ENCODE assay signal across 8 mouse cellular contexts in genomic region chr3:87616354-87616753, GRCm38 (mm10). TPM values are rescaled to one million over a fixed set of nuclear protein-coding genes. Genes with fewer than 3 reads are reported as not detected.
DNase-seq lines count a peak whose midpoint lies in the region; ATAC-seq and TF ChIP-seq lines count a peak whose summit lies in the region.

No protein-coding gene starts in this region.

- no peak overlapping the region for H3K27ac ChIP-seq in neural tube, embryonic 12.5 days
- peak overlapping the region; percentile 94 for H3K27ac ChIP-seq in lung, embryonic 16.5 days (ENCODE audit: low read length)
- H3K27ac ChIP-seq in stomach, postnatal 0 days (replicated peaks) = peak overlapping the region; percentile 95; the same call in 1 of the 2 replicates

- peaks cover 31% of the 10 kb centered on the region for H3K4me1 ChIP-seq in neural tube, embryonic 12.5 days
- H3K4me1 ChIP-seq in lung, embryonic 16.5 days (replicated peaks; ENCODE audit: control insufficient read depth, insufficient read depth, low read length) = peaks cover 19% of the 10 kb centered on the region
- H3K4me1 ChIP-seq in stomach, postnatal 0 days (replicated peaks; ENCODE audit: control insufficient read depth, insufficient read depth) = peaks cover 4% of the 10 kb centered on the region; the same call in 1 of the 2 replicates

- no peak for TF ChIP-seq CTCF in stomach, postnatal 0 days (IDR thresholded peaks at IDR 0.05; ENCODE audit: low read depth)

- WGBS in neural tube, embryonic 12.5 days = 60% methylated on average over 4 of the region's 4 CpGs
- WGBS in lung, embryonic 16.5 days = 46% methylated on average over 4 of the region's 4 CpGs
- WGBS in stomach, postnatal 0 days = 56% methylated on average over 4 of the region's 4 CpGs

- H3K36me3 ChIP-seq in neural tube, embryonic 12.5 days = no peaks in the 10 kb centered on the region
- no peaks in the 10 kb centered on the region for H3K36me3 ChIP-seq in lung, embryonic 16.5 days (ENCODE audit: control insufficient read depth, insufficient read depth, low read length)
- no peaks in the 10 kb centered on the region for H3K36me3 ChIP-seq in stomach, postnatal 0 days (ENCODE audit: control insufficient read depth, insufficient read depth, low read length)

- ATAC-seq in neural tube, embryonic 12.5 days (ENCODE audit: low FRiP score, low read depth) = 0 out of 2 replicates have a peak, but pooled peaks have one; percentile 41
- ATAC-seq in lung, embryonic 16.5 days (ENCODE audit: low read depth) = no peak
- no peak for ATAC-seq in stomach, postnatal 0 days (ENCODE audit: low FRiP score, low TSS enrichment)

- no peak overlapping the region for H3K4me3 ChIP-seq in neural tube, embryonic 12.5 days
- H3K4me3 ChIP-seq in lung, embryonic 16.5 days (ENCODE audit: low read length) = peak overlapping the region; percentile 85; the same call in 1 of the 2 replicates
- H3K4me3 ChIP-seq in stomach, postnatal 0 days (ENCODE audit: low read depth, low read length) = no peak overlapping the region

- no peak for TF ChIP-seq EP300 in stomach, postnatal 0 days (optimal IDR thresholded peaks at IDR 0.05)

- no peaks in the 10 kb centered on the region for H3K27me3 ChIP-seq in neural tube, embryonic 12.5 days (replicated peaks)
- H3K27me3 ChIP-seq in lung, embryonic 16.5 days (ENCODE audit: control insufficient read depth, insufficient read depth, low read depth, low read length) = no peaks in the 10 kb centered on the region
- H3K27me3 ChIP-seq in stomach, postnatal 0 days (ENCODE audit: control insufficient read depth, insufficient read depth, low read length) = no peaks in the 10 kb centered on the region

- H3K9me3 ChIP-seq in neural tube, embryonic 12.5 days = no peaks in the 10 kb centered on the region
- H3K9me3 ChIP-seq in lung, embryonic 16.5 days (ENCODE audit: control insufficient read depth, low read length) = no peaks in the 10 kb centered on the region
- no peaks in the 10 kb centered on the region for H3K9me3 ChIP-seq in stomach, postnatal 0 days (ENCODE audit: control insufficient read depth, low read length)

- peak overlapping the region; percentile 94 for H3K4me2 ChIP-seq in neural tube, embryonic 12.5 days (replicated peaks)
- peak overlapping the region; percentile 69; the same call in 1 of the 2 replicates for H3K4me2 ChIP-seq in lung, embryonic 16.5 days (ENCODE audit: low read depth, low read length)
- no peak overlapping the region for H3K4me2 ChIP-seq in stomach, postnatal 0 days (replicated peaks; ENCODE audit: low read depth)

- H3K9ac ChIP-seq in neural tube, embryonic 12.5 days = 0 out of 2 replicates have a peak overlapping the region, but pooled peaks have one; percentile 93
- peak overlapping the region; percentile 95 for H3K9ac ChIP-seq in lung, embryonic 16.5 days (ENCODE audit: low read length)
- H3K9ac ChIP-seq in stomach, postnatal 0 days (ENCODE audit: low read length) = no peak overlapping the region

- peak; percentile 36 for DNase-seq in cerebellum, adult 11-12 months
- DNase-seq in cerebellum, adult 9-10 months = no peak
- DNase-seq in neural tube, embryonic 10.5 days (ENCODE audit: extremely low spot score, low spot score) = no peak
- no peak for DNase-seq in stomach, postnatal 0 days (ENCODE audit: low spot score)
- no peak for DNase-seq in layer of hippocampus, adult 18-20 months (ENCODE audit: low spot score in 2 of 2)
- DNase-seq in kidney, postnatal 10 days = no peak

RNA-seq across cellular contexts. Expression of gene Arhgef11, which starts 1.0 kb away (rescaled TPM):
- 23.6 and 27.1 TPM in 2 replicates for polyA plus RNA-seq in neural tube, embryonic 12.5 days (2016; fragmentation: Nextera tagmentation; extraction: Ambion mirVana)
- polyA plus RNA-seq in lung, embryonic 16.5 days (2015; fragmentation: Nextera tagmentation; extraction: Ambion mirVana) = 15.4 and 15.5 TPM in 2 replicates
- polyA plus RNA-seq in stomach, postnatal 0 days (2015; fragmentation: Nextera tagmentation; extraction: Ambion mirVana) = 5.9 and 6.1 TPM in 2 replicates
- 10 to 100 TPM; 59.9 to 60.5 TPM for total RNA-seq in layer of hippocampus, adult 18-20 months (2021)
